Mouse (Mus musculus) thymus, postnatal 25 days (tissue): ENCODE measurements at regions not wholly inside any gene's neighbourhood (a gene's known extent, or its start where the extent isn't known, plus 50 kb on each side); places are given as distances from the start of the nearest gene placed in this dataset.
"Not testable (repeated sequence)": the region's sequence is repeated elsewhere in the genome, so short reads cannot be mapped to it uniquely, and the experiment has no call there.

Experiments
- DNase-seq: peaks from one replicate; pipeline ENCODE4 v3.0.0; 2022

DNA sequence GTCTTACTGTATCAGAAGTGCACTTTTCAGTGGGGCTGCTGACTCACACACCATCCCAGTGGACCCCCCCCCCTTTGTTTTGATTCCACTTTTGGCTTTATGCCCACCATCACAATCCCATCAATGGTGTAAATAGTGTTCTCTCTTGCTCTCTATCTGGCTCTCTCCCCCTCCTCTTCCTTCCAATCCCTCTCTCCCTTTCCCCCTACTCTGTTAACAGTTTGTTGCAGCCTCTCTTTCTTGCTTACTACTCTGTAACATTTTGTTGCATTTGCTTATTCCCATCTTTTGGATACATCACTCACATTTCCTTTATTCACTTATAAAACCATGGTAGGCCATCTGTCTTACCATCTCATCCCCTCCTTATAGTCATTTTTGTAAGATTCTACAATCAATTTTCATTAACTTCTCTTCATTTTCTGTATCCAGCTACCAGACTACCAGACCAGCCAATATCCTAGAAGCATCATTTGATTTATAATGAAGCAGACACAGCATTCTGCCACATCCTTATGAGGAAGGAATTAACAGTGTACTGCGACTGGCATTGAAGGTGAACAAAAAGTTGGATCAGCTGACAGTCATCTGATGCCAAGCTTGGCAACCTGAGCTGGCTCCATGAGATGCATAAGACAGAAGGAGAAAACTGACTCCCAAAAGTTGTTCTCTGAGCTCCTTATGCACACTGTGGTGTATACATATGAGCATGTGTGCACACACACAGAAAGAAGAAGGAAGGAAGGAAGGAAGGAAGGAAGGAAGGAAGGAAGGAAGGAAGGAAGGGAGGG, 181.5 kb upstream of the Plcz1 start:
- no peak for DNase-seq

DNA sequence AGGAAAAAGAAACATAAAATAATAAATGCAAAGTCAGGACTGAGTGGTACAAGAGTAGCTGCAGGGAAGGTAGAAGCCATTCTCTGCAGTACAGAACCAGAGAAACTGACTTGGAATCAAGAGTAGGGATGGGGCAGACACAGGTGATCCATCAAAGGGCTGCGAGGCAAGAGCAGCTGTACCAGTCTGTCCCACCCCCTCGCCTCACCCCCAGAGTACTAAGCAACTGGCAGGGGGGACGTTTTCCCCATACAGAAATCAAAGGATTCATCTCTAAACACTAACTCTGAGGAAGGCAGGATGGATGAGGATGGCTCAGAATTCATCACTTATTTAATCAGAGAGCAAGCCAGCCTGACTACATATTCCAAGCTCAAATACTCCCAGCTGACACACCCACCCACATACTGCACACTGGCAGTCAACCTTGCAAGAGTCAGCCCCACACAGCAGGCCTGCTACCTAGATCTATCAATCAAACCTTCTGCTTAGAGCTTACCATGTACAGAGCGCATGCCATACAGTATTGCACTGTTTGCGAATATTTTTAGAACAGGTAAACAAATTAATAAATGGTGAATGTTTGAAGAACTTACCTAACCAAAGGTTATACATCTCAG, 180.5 kb upstream of the Plcz1 start:
- DNase-seq, result no peak

DNA sequence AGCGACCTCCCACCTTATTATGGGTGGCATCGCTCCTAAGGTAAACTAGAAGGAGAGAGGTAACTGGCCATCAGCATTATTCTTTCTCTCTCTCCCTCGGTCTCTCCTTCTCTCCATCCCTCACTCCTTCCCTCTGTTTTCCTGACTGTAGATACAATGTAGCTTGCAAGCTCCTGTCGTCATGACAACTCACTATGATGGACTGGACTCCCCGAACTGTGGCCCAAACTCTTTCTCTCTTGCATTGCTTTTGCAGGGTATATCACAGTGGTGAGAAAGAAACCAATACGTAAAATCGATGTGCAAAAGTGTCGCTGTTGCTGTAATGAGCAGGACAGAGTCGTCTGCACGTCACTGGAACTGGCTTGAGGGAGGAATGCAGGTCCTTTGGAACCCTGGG, 177.5 kb upstream of the Plcz1 start:
- no peak for DNase-seq

DNA sequence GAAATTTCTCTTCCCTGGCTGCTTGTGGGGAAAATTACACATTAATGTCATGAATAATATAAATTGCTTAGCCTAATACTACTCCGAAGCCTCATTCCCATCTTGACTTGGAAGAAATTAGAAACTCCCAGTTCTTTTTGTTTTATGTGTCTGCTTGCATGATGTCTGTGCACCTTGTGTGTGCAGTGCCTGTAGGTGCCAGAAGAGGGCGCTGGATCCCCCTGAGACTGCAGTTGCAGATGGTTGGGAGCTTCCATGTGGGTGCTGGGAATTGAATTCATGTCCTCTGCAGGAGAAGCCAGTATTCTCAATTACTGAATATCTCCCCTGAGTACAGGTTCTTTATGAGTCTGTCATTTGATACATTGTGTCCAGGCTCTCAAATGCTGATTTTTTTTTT, 171.1 kb upstream of the Plcz1 start:
- DNase-seq, result no peak

DNA sequence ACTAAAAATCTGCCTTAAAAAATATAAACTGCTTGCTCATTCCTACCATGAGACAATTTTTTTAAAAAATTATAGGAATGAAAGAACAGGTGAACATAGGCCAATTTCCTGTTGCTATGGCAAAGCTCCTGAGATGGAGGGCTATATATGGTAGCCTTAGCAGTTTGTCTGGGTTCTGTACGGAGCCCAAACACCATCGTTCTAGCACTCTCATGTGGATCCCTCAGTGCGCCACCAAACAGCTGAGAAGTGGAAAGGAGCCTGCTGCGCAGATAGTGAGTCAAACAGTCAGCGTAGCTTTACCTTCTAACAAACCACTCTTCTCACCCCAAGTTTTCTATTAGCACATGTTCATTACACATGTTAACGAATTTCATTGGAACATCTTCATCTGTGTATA, 168.9 kb upstream of the Plcz1 start:
- DNase-seq, result no peak

DNA sequence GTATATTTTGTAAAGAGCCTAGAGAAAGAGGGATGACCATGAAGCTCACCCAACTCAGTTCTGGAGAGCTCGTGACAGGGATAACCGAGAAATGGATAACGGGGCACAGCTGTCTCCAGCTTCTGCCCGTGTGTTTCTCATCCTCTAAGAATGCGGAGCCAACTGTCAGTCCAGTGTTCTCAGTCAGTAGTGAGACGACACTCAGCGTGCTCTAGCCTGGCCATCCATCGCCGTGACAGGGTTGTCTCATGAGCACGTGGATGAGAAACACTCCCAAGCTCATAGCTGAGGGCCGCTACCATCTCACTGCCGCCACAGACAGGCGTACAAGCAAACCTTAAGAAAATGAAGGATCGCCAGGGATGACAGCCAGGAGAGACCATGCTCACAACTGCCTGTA, 167.8 kb upstream of the Plcz1 start:
- DNase-seq, result no peak

DNA sequence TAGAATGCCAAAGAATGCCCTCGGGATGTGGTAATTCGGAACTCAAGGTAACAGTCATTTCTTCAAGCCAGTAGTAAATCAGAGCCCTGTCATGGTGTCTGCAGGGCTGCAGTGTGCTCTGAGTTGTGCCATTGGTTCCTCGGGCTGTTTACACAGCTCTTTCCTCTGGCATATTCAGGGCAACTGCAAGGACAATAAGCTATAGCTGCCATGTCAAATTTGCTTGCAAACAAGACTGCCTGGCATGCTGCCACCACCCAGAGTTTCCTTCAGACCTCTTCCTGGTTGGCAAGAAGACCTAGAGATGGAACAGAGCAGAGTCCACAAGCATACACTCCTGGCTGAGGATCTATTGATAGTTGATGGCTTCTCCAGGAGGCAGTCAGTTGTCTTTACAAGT, 167.1 kb upstream of the Plcz1 start:
- no peak for DNase-seq

DNA sequence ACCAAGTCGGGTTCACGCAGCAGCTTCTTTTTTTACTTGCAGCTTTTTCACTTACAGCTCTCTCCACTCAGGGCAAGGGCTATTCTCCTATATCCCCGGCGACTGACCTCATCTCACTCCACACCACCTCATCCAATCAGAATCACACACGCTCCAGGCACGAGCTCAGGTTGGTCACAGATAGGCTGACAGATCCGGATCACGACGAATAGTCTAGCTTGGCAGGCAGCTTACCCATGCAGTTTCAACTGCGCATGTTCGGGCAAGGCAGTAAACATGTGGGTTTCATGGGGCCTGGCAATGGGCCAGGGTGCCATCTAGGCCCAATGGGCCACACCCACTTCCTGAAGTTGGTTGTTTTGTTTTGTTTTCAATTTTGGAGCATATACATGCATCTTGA, 165.4 kb upstream of the Plcz1 start:
- DNase-seq, result not testable (repeated sequence)

DNA sequence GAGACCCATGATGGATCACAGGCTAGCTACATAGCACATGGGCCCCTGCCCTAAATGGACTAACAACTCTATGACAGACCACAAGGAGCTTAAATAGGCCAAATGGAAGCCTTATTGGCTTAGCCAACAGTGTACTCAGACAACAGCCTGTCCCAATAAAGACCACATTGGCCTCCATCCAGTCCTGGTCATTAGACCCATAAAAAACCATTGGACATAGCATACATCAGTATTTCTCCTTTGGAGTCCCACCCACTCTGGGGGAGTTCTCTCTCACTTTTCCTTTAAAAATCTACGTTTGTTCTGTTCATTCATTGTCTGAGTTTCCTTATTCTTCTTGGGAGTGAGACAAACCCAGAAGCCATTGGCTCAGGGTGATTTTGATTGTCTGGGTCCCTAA, 160.1 kb upstream of the Plcz1 start:
- DNase-seq, result no peak

DNA sequence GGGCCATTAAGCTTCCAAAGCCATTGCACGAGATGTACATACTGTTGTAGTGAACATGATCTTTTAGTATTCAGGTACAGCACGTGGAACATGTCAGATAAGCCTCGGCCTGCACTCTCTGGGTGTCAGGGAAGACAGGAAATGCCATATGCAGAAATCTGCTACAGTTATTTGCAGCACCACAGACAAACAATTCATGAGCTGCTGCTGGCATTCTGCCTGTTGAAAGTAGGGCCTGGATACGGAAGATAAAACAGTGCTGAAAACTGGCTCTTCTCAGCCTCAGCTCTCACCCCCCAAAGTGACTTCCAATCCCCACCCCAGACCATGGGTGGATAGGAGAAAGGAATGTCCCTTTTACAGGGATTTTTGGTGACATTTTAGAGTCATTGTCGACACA, 159.1 kb upstream of the Plcz1 start:
- no peak for DNase-seq

DNA sequence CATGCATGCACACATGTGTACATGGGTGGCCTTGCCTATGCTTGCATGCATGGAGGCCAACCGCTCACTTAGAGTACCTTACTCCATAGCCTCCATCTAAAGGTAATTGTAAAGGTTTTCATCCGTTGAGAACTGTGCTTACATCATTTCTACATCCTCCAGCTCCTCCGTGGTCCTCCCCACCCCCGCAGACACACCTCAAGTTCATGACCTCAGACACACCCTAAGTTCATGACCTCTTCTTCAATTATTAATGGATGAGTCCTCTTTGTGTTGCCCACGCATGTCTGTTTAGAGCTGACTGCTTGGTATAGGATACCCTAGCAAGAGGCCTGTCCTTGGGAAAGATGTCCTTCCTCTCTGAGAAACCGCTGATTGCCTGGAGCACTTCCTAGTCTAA, 156.8 kb upstream of the Plcz1 start:
- no peak for DNase-seq

DNA sequence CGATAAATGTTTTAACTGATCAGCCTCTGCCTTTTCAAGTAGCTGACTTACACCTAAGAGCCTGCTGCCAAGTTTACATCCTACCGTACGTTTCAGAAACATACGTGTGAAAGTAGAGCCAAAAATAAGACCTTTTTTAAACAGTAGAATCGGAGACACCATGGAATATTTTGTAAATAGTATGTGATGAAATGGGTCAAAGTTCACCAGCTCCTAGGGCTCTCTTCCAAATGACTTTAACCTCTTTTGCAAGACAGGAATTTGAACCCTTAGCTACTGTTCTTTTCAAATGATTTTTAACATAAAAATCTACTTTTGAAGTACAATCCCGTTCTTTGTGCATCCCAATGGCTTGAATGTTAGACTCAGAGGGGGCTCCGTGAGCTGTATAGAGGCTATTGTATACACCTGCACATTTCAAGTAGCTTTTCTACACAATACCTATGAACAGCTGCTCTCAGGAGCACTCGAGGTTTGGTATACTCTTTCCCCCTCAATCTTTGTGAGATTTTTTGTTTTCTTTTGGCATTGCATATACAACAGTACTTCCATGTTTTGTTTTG, 155.9 kb upstream of the Plcz1 start:
- DNase-seq, result no peak

DNA sequence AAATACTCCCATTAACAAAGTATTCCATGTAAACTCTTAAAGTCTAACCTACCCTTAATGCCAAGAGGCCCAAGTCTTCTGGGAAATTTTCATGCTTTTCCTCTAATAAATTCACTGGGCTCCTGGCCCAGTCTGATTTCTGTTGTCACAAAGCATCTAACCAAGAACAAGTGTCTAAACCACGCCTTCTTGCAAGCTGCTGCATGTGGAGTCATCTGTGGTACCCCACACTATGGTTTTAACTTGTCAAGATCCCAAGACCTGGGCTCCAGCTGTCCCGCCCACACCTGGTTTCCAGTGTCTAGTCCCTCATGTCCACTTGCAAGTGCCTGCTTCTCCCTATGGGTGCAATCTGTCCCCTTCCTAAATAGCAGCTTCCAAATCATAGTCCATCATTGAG, 153.0 kb upstream of the Plcz1 start:
- no peak for DNase-seq

DNA sequence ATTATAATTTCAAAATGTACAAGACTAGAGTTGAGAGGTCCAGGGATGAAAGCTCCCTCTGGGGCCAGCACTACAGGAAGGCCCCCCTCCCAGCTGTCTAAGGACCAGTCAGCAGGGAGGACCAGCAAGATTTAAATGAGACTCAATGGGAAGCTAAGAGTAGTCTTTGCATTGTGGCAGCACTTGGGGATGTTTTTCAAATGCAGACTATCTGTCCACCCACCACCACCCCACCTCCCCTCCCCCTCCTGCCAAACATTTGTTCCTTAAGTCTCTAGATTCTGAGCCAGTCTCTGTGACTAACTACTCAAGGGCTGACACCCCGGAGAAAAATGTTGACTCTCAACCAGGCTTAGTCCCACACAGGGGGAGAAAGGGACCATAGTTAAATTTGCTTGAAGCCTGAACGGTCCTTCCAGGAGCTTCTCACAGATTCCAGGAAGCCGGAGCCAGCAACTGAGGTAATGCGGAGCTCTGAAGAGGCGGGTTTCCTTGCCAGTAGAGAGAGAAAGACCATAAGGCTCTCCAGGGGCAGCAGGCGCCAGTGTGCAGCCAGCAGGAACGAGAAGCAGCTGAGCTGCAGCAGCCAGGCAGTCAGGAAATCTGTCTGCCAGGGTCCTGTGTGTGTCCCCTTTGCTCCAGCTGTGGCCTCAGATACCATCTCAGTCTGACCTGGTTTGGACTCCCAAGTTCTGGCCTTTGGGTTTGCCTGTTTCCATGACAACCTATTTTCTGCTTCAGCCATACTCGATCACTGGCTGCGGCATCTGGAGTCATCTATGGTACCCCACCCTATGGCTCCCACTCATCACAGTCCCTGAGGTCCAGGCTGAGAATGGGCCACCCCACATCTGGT, 152.1 kb upstream of the Plcz1 start:
- DNase-seq, result no peak

DNA sequence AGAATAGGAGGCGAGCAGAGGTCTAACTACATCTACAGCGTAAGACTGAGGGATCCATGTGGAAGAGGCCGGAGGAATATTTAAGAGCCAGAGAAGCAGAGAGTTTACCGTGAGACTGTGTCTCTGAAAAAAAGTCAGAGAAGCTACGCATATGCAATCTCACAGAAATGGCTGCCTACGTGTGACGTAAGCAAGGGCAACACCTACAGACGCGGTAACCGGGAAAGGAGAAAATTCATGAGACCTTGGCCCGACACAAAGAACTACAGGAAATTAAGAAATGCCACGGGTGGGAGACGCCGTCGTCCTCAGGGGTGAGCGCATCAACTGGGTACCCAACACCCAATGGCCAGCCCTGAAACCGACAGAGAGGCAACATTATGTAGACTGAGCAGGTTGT, 151.3 kb upstream of the Plcz1 start:
- no peak for DNase-seq

DNA sequence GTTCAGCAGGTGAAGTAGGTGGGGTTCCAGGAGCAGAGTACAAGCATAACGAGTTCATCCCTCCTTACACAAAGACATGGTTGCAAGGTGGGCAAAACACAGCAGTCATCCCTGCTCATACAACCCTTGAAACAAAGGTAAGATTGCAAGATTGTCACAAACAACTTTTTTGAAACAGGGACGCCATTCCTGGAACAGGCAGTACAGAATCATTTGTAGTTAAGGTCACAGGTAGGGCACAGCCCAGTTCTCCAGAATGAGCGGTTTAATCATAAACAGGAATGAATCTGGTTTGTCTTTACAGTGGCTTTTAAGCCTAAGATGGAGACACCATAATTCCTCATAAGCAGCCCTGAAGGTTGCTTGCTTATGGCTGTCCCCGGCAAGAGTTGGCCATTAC, 150.1 kb upstream of the Plcz1 start:
- no peak for DNase-seq

DNA sequence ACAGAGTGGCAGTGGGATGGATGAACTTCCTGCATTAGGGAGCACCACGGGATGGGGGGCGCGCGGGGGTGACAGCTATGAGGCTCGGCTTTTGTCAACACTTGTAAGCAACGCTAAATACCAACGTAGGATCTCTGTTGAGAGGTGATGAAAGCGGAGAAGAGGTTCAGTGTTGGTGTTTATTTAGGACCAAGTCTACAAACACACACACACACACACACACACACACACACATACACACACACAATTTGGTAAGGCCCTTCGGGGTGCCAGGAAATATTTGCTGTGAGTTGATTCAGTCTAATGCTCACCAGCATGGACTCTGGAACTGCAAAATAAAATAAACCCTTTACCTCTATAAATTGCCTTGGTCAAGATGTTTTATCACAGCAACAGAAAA, 148.3 kb upstream of the Plcz1 start:
- no peak for DNase-seq

DNA sequence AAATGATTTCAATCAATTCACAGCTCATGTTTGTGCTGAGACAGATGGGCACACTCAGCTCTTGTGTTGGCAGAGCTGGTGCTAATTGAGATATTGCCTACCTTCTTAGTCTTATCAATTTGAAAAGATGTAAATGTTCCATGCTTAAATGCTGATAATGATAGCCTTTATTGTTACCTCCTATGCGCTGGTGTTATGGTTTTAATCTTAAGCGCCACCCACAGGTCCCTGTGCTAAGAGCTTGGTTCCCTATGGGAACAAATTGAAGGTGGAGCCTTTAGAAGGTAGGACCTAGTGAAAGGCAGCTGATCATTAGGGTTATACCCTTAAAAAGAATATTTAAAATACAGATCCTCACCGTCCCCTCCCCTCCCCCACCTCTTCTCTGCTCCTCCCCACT, 146.5 kb upstream of the Plcz1 start:
- no peak for DNase-seq

DNA sequence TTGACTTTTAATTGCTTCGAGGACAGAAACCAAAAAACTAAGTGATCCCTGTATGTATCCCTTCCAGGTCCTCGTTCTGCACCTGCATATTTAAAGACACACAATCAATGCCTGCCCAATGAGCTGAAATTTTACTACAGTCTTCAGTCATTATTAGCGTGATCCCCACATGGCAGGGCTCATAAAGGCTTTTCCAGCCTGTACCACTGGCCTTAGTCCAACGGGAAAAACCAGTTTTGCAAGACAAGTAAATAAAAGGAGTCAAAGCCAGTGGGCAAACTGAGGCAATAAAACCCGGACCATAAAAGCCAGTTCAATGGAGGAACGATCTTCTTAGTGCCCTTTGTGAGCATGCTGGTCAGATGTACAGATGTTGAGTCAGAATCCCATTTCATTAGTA, 145.8 kb upstream of the Plcz1 start:
- no peak for DNase-seq

DNA sequence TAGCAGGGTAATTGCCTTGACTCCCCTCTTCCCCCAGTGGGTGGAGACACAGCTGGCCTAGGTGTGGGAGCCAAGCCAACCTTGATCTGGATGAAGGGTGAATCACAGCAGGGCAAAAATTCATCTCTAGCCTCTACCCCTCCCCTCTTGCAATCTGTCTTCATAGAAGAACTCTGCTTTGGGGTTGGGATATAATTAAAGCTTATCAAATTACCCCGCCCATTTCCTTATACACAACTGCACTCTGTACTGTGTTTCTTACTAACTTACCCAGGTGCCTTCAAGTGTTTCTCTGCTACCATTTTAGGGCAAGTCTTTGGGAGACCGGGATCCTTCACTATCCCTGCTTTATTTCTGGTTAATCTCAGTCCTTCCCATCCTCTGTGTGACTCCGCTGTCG, 138.7 kb upstream of the Plcz1 start:
- no peak for DNase-seq

DNA sequence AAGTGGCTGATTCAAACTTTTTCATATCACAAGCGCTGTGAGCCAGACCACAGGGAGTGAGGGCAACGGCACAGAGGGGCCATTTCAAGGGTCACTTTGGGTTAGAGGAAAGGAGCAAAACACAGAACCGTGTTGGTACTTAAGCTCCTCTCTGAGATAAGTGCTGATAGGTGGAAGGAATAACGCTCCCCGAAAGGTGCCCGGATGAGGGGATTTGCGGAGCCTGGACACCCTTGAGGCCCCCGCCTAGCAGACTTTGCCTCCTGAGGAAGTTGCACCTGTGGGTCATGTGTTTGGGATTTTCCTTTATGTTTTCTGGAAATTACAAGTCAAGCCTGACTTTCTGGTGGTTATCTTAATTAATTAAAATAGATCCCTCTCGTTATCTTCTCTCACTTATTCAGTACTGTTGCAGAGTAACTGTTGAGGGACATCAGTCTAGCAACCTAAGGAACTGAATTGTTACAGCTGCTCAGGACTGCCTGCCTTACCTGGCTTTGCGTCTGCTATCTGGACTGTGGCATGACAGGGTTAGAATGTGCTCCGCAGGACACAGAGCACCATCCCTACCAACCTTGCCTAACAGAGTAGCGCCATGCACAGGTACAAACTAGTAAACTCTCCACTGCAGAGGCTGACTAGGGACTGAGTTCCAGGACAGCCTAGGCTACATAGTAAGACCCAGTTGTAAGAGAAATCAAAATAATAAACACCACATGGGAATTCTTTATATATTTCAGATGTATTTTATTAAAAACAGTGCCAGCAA, 137.4 kb upstream of the Plcz1 start:
- DNase-seq, result no peak

DNA sequence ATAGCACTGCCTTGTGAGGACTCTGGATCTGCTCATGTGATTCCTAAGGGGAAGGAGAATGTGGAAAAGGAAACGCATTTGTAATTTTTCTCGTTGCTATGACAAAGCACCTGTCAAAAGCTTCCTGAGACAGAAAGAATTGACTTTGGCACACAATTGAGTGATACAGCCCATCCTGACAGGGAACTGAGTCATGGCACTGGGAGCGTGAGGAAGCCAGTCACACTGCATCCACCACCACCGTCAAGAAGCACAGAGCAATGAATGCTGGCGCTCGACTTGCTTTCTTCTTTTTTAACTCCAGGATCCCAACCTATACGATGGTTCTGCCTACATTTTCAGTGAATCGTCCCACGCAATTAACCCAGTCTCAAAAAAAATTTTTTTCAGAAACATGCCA, 131.5 kb upstream of the Plcz1 start:
- DNase-seq, result no peak

DNA sequence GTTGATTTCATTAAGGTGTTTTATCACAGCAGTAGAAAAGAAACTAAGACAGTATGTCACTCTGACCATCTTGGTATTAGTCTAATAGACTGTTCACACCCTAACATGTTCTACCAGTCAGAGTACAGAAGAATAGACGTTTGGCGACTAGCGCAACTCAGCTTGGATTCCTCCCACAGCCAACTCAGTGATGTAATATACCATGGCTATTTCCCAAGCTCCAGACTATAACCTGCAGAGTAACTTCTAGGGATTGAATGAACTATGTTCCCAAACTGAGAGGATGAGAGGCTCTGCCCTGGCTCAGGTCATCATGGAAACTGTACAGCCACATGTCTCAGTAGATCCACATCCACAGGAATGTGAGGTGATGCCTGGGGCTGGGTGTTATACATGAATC, 128.6 kb upstream of the Plcz1 start:
- DNase-seq, result no peak
